Mouse (Mus musculus) testis, adult 2 months (tissue): Measurements from ENCODE around the gene Eif3f.

Experiments used
- CTCF ChIP-seq: fragments of 200-500 bp; IDR thresholded peaks from 2 replicates; pipeline ENCODE4 v1.5.1; 2012; ENCODE audit warnings: low read depth, mild to moderate bottlenecking, inconsistent platforms, low read length, moderate library complexity; ENCODE audit not compliant: control insufficient read depth, insufficient read depth, insufficient replicate concordance
- POLR2A ChIP-seq: fragments of 200-500 bp; IDR thresholded peaks from 2 replicates; pipeline ENCODE4 v1.6.1; 2012; ENCODE audit warnings: low read depth, mild to moderate bottlenecking, inconsistent platforms, low read length, moderate library complexity; ENCODE audit not compliant: control insufficient read depth

DNA sequence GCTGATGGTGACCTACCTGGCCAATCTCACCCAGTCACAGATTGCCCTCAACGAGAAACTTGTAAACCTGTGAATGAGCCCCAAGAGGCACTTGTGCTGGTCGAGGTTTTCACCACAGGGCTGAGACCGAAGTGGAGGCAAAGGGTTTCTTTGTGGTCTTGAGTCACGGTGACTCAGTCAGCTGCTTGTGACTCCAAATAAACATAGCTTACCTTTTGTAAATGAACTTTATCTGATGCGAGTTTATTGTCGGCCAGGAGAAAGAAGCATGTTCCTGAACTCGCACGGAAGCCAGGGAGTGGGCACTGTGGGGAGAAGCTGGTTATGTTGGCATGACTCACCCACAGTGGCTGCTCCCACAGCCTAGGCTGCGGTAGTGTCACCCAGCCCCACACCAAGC lies 7.2 kb downstream of the Eif3f start:
- TF ChIP-seq POLR2A (no peak), CTCF (no peak)
